Mouse (Mus musculus) ZHBTc4 (cell line): ENCODE measurements around the gene Ttc4.
A peak's percentile ranks its signal among the peaks of the same experiment; 100 is the strongest.

Experiments used
- DNase-seq: peaks from one replicate; pipeline ENCODE4 v3.0.0-alpha.2; 2011; ENCODE audit warnings: low read depth, low spot score

Ttc4 gene

GRCm38 (mm10) chr4:106614180-106614797, 64.5 kb downstream of the Ttc4 start:
- peak; percentile 85 for DNase-seq

DNA sequence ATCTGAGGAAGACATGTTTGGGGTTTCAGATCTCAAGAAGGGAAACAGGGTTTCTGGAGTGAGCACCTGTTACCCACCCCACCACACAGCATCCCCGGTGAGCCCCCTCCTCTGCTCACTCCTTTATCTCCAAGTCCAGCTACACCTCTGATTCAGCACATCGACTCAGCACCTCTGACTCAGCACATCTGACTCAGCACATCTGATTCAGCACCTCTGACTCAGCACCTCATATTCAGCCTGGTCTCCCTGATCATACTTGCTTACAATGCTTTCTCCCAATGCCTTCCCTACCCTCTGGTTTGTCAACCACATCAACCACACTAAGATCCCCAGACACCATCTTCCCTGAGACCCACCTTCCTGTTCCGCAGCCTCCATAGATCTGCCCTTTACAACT, 65.2 kb downstream of the Ttc4 start:
- peak; percentile 45 for DNase-seq

DNA sequence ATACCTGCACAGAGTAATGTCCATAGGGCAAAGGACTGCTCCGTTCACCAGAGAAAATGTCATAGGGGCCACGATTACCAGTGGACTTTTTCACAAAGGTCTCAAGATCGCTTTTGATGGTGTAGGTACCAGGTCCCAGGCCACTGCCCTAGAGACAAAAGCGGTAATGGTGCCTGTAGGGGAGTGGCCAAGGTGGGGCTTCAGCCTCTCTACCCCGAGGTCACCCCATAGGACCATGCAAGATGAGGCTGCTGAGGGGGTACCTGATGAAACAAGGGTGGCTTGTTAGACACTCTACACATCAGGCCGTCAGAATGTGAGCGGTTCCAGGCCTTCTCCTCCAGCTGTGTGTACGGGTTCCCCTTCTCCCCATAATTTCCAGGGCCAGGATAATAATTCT, 65.6 kb downstream of the Ttc4 start:
- no peak for DNase-seq
